Mouse (Mus musculus): Measurements from ENCODE around the gene Lurap1.
A peak's percentile ranks its signal among the peaks of the same experiment; 100 is the strongest.

The Lurap1 gene

DNA sequence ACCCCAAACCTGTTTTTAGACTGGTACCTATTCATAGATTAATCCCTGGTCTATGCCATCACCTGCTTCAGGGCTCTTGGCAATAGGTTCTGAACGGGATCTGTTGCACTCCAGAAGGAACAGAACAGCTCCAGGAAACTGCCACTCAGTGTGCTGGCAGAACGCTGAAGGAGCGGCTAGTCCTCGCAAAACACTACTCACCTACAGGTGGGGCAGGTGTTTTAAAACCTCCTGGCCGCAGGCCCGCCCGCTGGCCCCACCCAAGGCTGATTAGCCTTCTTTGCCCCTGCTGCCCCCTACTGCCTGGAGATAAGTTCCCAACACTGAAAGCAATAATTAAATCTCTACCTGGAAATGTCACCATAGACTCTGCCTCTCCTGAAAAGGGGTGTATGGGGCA lies 16.3 kb upstream of the Lurap1 start, which contains the start of gene Tspan1:
TSS of gene Tspan1 (minus strand) at position 198 of the 400 bp plus-strand sequence.
- Histone ChIP-seq H3K36me3 (ENCODE audit: insufficient read depth, low read length) (peaks cover 4% of the 10 kb centered on the region), H3K4me3 (replicated peaks; ENCODE audit: low read length) (no peak within 1 kb of the TSS), H3K27me3 (ENCODE audit: insufficient read depth, low read length) (no peaks in the 10 kb centered on the region), H3K9me3 (ENCODE audit: low read length) (no peaks in the 10 kb centered on the region), H3K4me1 (replicated peaks; ENCODE audit: low read depth, low read length) (peaks cover 54% of the 10 kb centered on the region)
- no peak for TF ChIP-seq POU5F1 (IDR thresholded peaks at IDR 0.05; ENCODE audit: borderline replicate concordance, low read length)
- TF ChIP-seq CTCF (conservative IDR thresholded peaks at IDR 0.05; ENCODE audit: low read length): no peak

DNA sequence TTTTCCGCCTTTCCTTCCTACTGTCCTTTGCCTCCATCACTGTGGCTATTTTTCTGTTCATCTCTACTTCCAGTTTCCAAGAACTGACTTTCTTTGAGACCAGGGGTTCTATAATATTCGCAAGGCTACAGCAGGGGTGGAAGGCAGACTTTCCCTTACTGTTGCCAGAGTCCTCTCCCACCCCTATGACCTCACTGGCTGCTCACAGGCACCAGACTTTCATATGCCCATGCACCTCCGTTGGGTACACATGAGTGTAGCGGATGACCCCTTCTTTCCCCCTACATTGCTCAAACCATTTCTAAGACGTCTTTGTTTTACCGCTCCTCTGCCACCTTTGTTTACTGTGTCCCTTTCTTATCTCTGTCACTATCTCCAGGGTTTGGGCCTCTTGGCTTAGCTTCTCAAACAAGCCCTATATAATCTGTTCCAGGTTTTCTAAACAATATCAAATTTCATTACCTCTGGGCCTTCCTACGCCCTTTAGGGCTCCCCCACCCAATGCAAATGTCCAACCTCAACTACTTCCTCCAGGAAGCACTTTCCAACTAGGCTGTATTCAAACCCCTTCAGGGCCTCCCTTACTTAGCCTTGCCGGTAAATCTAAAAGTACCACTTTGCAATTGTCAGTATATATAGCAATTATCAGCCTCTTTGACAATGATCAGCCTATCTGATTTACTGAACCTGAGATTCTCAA lies 14.7 kb upstream of the Lurap1 start:
- Histone ChIP-seq H3K4me1 (replicated peaks; ENCODE audit: low read depth, low read length) (peaks cover 55% of the 10 kb centered on the region), H3K9me3 (ENCODE audit: low read length) (no peaks in the 10 kb centered on the region), H3K36me3 (ENCODE audit: insufficient read depth, low read length) (peaks cover 17% of the 10 kb centered on the region), H3K4me3 (replicated peaks; ENCODE audit: low read length) (no peak overlapping the region), H3K27me3 (ENCODE audit: insufficient read depth, low read length) (no peaks in the 10 kb centered on the region)
- TF ChIP-seq POU5F1 (IDR thresholded peaks at IDR 0.05; ENCODE audit: borderline replicate concordance, low read length) (no peak), CTCF (conservative IDR thresholded peaks at IDR 0.05; ENCODE audit: low read length) (no peak), NANOG (IDR thresholded peaks at IDR 0.05; ENCODE audit: borderline replicate concordance, low read length) (no peak)

GRCm38 (mm10) chr4:116164759-116165554 lies 13.8 kb upstream of the Lurap1 start:
- H3K4me1 ChIP-seq (replicated peaks; ENCODE audit: low read depth, low read length): peaks cover 51% of the 10 kb centered on the region
- H3K9me3 ChIP-seq (ENCODE audit: low read length): no peaks in the 10 kb centered on the region
- H3K27me3 ChIP-seq (ENCODE audit: insufficient read depth, low read length): no peaks in the 10 kb centered on the region
- H3K36me3 ChIP-seq (ENCODE audit: insufficient read depth, low read length): peaks cover 26% of the 10 kb centered on the region
- H3K4me3 ChIP-seq (replicated peaks; ENCODE audit: low read length): no peak overlapping the region
- TF ChIP-seq CTCF (conservative IDR thresholded peaks at IDR 0.05; ENCODE audit: low read length): no peak

DNA sequence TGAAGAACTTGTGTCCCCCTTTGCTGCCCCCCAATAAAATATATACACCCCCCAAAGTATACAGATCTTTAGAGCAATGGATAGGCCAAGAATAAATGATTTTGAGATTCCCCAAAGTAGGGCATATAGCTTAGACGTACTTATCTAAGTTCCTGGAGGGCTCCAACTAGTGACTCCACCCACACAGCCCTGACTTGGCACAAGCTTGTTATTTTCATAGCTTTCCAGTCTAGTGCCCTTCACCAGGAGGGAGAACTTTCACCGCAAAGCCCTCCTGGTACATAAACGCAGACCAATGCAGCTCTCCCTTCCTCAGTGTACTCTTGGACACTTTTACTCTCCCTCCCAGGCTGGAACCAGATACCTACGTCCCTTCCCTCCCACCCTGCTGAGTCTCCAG lies 11.0 kb upstream of the Lurap1 start:
- Histone ChIP-seq H3K36me3 (ENCODE audit: insufficient read depth, low read length) (peaks cover 54% of the 10 kb centered on the region), H3K9me3 (ENCODE audit: low read length) (no peaks in the 10 kb centered on the region)

GRCm38 (mm10) chr4:116160769-116161168 lies 9.6 kb upstream of the Lurap1 start:
- no peaks in the 10 kb centered on the region for H3K27me3 ChIP-seq (ENCODE audit: insufficient read depth, low read length)
- TF ChIP-seq CTCF (conservative IDR thresholded peaks at IDR 0.05; ENCODE audit: low read length) (no peak), NANOG (IDR thresholded peaks at IDR 0.05; ENCODE audit: borderline replicate concordance, low read length) (no peak), POU5F1 (IDR thresholded peaks at IDR 0.05; ENCODE audit: borderline replicate concordance, low read length) (no peak)
- peaks cover 40% of the 10 kb centered on the region for H3K4me1 ChIP-seq (replicated peaks; ENCODE audit: low read depth, low read length)
- H3K36me3 ChIP-seq (ENCODE audit: insufficient read depth, low read length): peaks cover 68% of the 10 kb centered on the region
- no peaks in the 10 kb centered on the region for H3K9me3 ChIP-seq (ENCODE audit: low read length)
- no peak overlapping the region for H3K4me3 ChIP-seq (replicated peaks; ENCODE audit: low read length)

More for the DNA sequence above, 11.0 kb upstream of the Lurap1 start:
- TF ChIP-seq NANOG (IDR thresholded peaks at IDR 0.05; ENCODE audit: borderline replicate concordance, low read length): no peak
- TF ChIP-seq POU5F1 (IDR thresholded peaks at IDR 0.05; ENCODE audit: borderline replicate concordance, low read length): no peak
- TF ChIP-seq CTCF (conservative IDR thresholded peaks at IDR 0.05; ENCODE audit: low read length): no peak
- Histone ChIP-seq H3K27me3 (ENCODE audit: insufficient read depth, low read length) (no peaks in the 10 kb centered on the region), H3K4me3 (replicated peaks; ENCODE audit: low read length) (no peak overlapping the region), H3K4me1 (replicated peaks; ENCODE audit: low read depth, low read length) (peaks cover 54% of the 10 kb centered on the region)

DNA sequence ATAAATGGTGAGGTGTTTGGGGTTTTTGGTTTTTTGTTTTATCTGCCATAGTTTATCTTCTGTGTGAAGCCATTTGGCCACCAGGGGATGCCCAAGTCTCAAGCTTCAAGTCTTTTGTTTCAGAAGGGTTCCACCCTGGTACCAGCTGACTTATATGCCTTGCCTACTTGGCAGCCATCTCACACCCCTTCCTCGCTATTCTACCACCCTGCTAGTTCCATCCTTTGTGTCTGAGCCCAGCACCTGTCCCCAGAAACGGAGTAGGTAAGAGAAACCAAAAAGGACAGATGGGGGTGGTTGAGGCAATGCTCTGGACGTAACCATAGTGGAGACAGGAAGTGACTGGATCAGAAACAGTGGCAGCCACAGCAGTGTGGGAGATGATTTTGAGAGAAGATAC lies 8.8 kb upstream of the Lurap1 start:
- Histone ChIP-seq H3K4me1 (replicated peaks; ENCODE audit: low read depth, low read length) (peaks cover 32% of the 10 kb centered on the region), H3K36me3 (ENCODE audit: insufficient read depth, low read length) (peaks cover 76% of the 10 kb centered on the region), H3K9me3 (ENCODE audit: low read length) (no peaks in the 10 kb centered on the region), H3K27me3 (ENCODE audit: insufficient read depth, low read length) (no peaks in the 10 kb centered on the region), H3K4me3 (replicated peaks; ENCODE audit: low read length) (no peak overlapping the region)
- no peak for TF ChIP-seq NANOG (IDR thresholded peaks at IDR 0.05; ENCODE audit: borderline replicate concordance, low read length)
- peak; percentile 50 for TF ChIP-seq CTCF (conservative IDR thresholded peaks at IDR 0.05; ENCODE audit: low read length)

- Histone ChIP-seq H3K36me3 (ENCODE audit: insufficient read depth, low read length) (peaks cover 96% of the 10 kb centered on the region), H3K4me3 (replicated peaks; ENCODE audit: low read length) (no peak overlapping the region), H3K27me3 (ENCODE audit: insufficient read depth, low read length) (no peaks in the 10 kb centered on the region), H3K9me3 (ENCODE audit: low read length) (no peaks in the 10 kb centered on the region), H3K4me1 (replicated peaks; ENCODE audit: low read depth, low read length) (peaks cover 38% of the 10 kb centered on the region)
- no peak for TF ChIP-seq NANOG (IDR thresholded peaks at IDR 0.05; ENCODE audit: borderline replicate concordance, low read length)
- no peak for TF ChIP-seq POU5F1 (IDR thresholded peaks at IDR 0.05; ENCODE audit: borderline replicate concordance, low read length)
Observed at GRCm38 (mm10) chr4:116157882-116158281, 6.7 kb upstream of the Lurap1 start.

DNA sequence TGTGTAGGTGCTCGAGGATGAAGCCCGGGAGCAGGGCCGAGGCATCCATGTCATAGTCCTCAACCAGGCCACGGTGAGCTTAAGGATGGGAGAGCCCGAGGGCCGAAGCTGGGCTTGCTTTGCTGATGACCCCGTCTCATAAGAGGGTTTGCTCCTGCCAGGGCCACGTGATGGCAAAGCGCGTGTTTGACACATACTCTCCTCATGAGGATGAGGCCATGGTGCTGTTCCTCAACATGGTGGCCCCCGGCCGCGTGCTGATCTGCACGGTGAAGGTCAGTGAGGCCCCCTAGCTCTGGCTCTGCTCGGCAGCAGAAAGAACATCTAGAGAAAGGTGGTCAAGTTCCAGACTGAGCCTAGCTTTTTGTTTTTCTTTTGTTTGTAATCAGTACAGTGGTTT lies 1.6 kb upstream of the Lurap1 start:
- Histone ChIP-seq H3K27me3 (ENCODE audit: insufficient read depth, low read length) (peaks cover 3% of the 10 kb centered on the region; the same call in 1 of the 2 replicates), H3K9me3 (ENCODE audit: low read length) (no peaks in the 10 kb centered on the region), H3K4me3 (replicated peaks; ENCODE audit: low read length) (no peak overlapping the region), H3K4me1 (replicated peaks; ENCODE audit: low read depth, low read length) (peaks cover 46% of the 10 kb centered on the region), H3K36me3 (ENCODE audit: insufficient read depth, low read length) (peaks cover 63% of the 10 kb centered on the region)
- TF ChIP-seq CTCF (conservative IDR thresholded peaks at IDR 0.05; ENCODE audit: low read length) (no peak), NANOG (IDR thresholded peaks at IDR 0.05; ENCODE audit: borderline replicate concordance, low read length) (no peak), POU5F1 (IDR thresholded peaks at IDR 0.05; ENCODE audit: borderline replicate concordance, low read length) (no peak)
